Mouse (Mus musculus) heart, adult 2 months (tissue): ENCODE results near the gene Upp2.

Experiments used
- CTCF ChIP-seq: fragments of 200-600 bp; IDR thresholded peaks from 2 replicates; pipeline ENCODE4 v1.8.1; 2022; ENCODE audit warnings: antibody characterized with exemption, mild to moderate bottlenecking, moderate library complexity
- EP300 ChIP-seq: fragments of 200-500 bp; IDR thresholded peaks from 2 replicates; pipeline ENCODE4 v1.6.1; 2011; ENCODE audit warnings: low read depth, low read length, control low read depth; ENCODE audit not compliant: insufficient read depth
- POLR2A ChIP-seq: fragments of 200-500 bp; IDR thresholded peaks from 2 replicates; pipeline ENCODE4 v1.6.1; 2011; ENCODE audit warnings: mild to moderate bottlenecking, low read depth, low read length, control low read depth; ENCODE audit not compliant: insufficient read depth

DNA sequence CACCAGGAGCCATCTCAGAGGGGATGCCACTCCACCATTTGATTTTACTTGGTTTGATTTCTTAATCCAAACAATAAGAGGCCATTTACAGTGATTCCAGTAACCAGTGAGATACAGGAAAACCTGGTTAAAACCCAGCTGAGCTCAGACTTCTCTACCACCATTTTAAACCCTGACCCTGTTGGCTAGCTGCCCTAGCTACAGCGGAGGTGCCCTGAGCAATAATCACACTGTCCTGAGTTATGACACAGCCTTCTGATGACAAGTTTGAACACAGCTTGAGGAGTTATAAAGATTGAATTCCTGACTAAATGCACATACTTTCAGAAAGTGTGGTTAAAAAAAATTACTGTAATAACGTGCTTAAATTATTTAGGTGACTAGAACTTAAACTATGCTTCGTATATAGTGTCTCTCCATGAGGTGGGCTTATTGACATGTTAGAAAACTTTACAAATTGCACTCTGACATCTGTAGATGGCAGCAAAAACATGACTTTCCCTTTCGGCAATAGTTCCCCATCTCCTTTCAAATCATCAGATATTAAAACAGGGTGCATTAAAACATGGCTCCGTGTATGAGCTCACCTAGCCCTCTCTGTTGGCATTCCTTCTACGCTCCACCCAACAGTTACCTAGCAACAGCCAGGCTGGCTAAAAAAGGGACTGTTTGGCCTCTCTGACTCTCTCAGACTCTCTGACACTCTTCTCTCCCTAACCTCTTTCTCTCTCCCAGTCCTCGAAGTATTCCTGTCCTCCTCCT lies 263.1 kb downstream of the Upp2 start:
- TF ChIP-seq POLR2A (no peak), EP300 (no peak), CTCF (peak; percentile 57)
